11 mouse cellular contexts compared by ENCODE assay signal in the genomic region with DNA sequence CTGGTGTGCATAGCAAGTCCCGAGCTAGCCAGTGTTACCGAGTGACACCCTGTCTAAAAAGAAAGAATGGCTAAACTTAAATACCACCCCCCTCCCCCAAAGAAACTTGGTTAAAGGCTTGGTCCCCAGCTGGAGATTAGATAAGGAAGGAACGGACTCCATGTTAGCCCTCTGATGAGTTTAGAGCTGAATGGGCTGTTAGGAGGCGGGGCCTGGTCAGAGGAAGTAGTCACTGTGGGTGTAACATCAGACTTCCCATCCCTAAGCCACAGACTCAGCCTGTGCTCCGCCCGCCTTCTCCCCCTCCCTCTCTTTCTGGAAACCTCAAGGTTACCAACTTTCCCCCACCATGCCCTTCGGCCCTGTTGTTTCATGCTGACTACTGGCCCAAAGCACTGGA. TPM values are rescaled to one million over a fixed set of nuclear protein-coding genes. Genes with fewer than 3 reads are reported as not detected.
DNase-seq lines count a peak whose midpoint lies in the region; TF ChIP-seq lines count a peak whose summit lies in the region.
"Had no signal": no experiment of that assay in that cellular context is flagged by ENCODE, and none has a peak within 500 bp of the region (broad histone marks: within the 10 kb centered on the region; RNA-seq: fewer than 3 reads in every experiment).

No protein-coding gene starts in this region.

- H3K4me3 ChIP-seq in ES-E14 (ENCODE audit: insufficient read depth in 1 of 2, low read depth in 1 of 2, low read length in 2 of 2, poor library complexity in 1 of 2, severe bottlenecking in 1 of 2), result peak overlapping the region in 1 of 2 experiments; percentile 50; a peak in 2 of 4 replicates
- no peak overlapping the region for H3K4me3 ChIP-seq in thymus, adult 2 months (ENCODE audit: control insufficient read depth, insufficient read depth, low read length)
- H3K4me3 ChIP-seq: kidney, embryonic 15.5 days had no signal

- peak overlapping the region; percentile 39; the same call in 1 of the 2 replicates for H3K9ac ChIP-seq in ES-E14 (ENCODE audit: insufficient read depth, low read depth, low read length, poor library complexity, severe bottlenecking)
- H3K9ac ChIP-seq: kidney, embryonic 15.5 days; lung, embryonic 14.5 days had no signal

- in situ Hi-C loops in ES-E14 (cut with MboI; ENCODE audit: low sequenced_read_pairs in 2 of 2, unreplicated experiment in 2 of 2), result no loop called here

- TF ChIP-seq CTCF in thymus, adult 2 months (IDR thresholded peaks at IDR 0.05; ENCODE audit: borderline replicate concordance, control insufficient read depth, extremely low read depth, insufficient read depth, low read length, poor library complexity), result no peak

- 37% methylated on average over 7 of the region's 7 CpGs for WGBS in thymus, adult 2 months

- H3K27me3 ChIP-seq in thymus, adult 2 months (ENCODE audit: control insufficient read depth, insufficient read depth, low read length), result no peaks in the 10 kb centered on the region
- H3K27me3 ChIP-seq: kidney, embryonic 15.5 days had no signal

- peak; percentile 28 for DNase-seq in CD4-positive, CD25-positive, alpha-beta regulatory T cell, adult 2 months (ENCODE audit: low read depth, low spot score)
- DNase-seq in ES-E14 (ENCODE audit: low read depth, low spot score), result no peak
- peak; percentile 36 for DNase-seq in induced T-regulatory cell, adult 2 months (ENCODE audit: low read depth)
- DNase-seq in monocyte, adult 2 months (ENCODE audit: low read depth in 1 of 2, low spot score in 2 of 2), result peak; percentile 25 to 33
- no peak for DNase-seq in right cerebral cortex, postnatal 36 days (ENCODE audit: low spot score in 2 of 2)
- no peak for DNase-seq in thymus, adult 2 months
- DNase-seq in right cerebral cortex, adult 2 months (ENCODE audit: low spot score in 2 of 2), result no peak
- DNase-seq: gastrocnemius, postnatal 36 days; heart, postnatal 36 days; lung, embryonic 14.5 days had no signal

- H3K4me1 ChIP-seq in ES-E14 (ENCODE audit: control insufficient read depth in 2 of 2, insufficient read depth in 2 of 2, low read length in 2 of 2, poor library complexity in 1 of 2), result peaks cover 0 to 5% of the 10 kb centered on the region in 2 experiments; a peak in 1 of 4 replicates
- peaks cover 3% of the 10 kb centered on the region for H3K4me1 ChIP-seq in thymus, adult 2 months (replicated peaks; ENCODE audit: control insufficient read depth, insufficient read depth, low read length)
- H3K4me1 ChIP-seq: kidney, embryonic 15.5 days had no signal

- no peaks in the 10 kb centered on the region for H3K36me3 ChIP-seq in ES-E14 (ENCODE audit: control insufficient read depth, insufficient read depth, low read length, poor library complexity, severe bottlenecking)
- H3K36me3 ChIP-seq in thymus, adult 2 months (ENCODE audit: control insufficient read depth, insufficient read depth, low read length), result no peaks in the 10 kb centered on the region

- H3K9me3 ChIP-seq in ES-E14 (ENCODE audit: control insufficient read depth, insufficient read depth, low read depth, low read length), result no peaks in the 10 kb centered on the region
- H3K9me3 ChIP-seq: kidney, embryonic 15.5 days had no signal

- H3K27ac ChIP-seq in ES-E14 (ENCODE audit: insufficient read depth, low read depth, low read length, poor library complexity, severe bottlenecking), result no peak overlapping the region
- no peak overlapping the region for H3K27ac ChIP-seq in thymus, adult 2 months (ENCODE audit: control insufficient read depth, insufficient read depth, low read length)
- H3K27ac ChIP-seq: kidney, embryonic 15.5 days had no signal

- TF ChIP-seq POLR2A in thymus, adult 2 months (IDR thresholded peaks at IDR 0.05; ENCODE audit: control insufficient read depth, extremely low read depth, insufficient read depth, low read length, poor library complexity), result no peak

TF ChIP-seq in ES-E14, 5 proteins besides CTCF, POLR2A, EP300 and RAD21:
- no peak for TF ChIP-seq ZNF384 (IDR thresholded peaks at IDR 0.05; ENCODE audit: low read depth, low read length)

RNA-seq across cellular contexts. Expression of gene Clip2, which starts 30.4 kb away (rescaled TPM):
- total RNA-seq in ES-E14 (2012; rRNA removed), result 7.9 and 10.5 TPM in 2 replicates
- 23.4 and 26.0 TPM in 2 replicates for polyA plus RNA-seq in thymus, adult 2 months (2012; rRNA removed)

RNA-seq across cellular contexts. Expression of gene Syna, which starts 38.2 kb away (rescaled TPM):
- 0.16 and 0.18 TPM in 2 replicates for total RNA-seq in ES-E14 (2012; rRNA removed)
- polyA plus RNA-seq in thymus, adult 2 months (2012; rRNA removed), result 0.09 and 0.15 TPM in 2 replicates
- total RNA-seq: gastrocnemius, postnatal 36 days; heart, postnatal 36 days had no signal
- polyA plus RNA-seq: lung, embryonic 14.5 days had no signal

RNA-seq across cellular contexts. Expression of gene Rfc2, which starts 59.4 kb away (rescaled TPM):
- total RNA-seq in ES-E14 (2012; rRNA removed), result 165 and 168 TPM in 2 replicates
- polyA plus RNA-seq in thymus, adult 2 months (2012; rRNA removed), result 133 and 145 TPM in 2 replicates

Comparison
In these comparisons a context has a peak if more than half of its experiments do, and no peak if none do; other contexts are left out.
1. DNase-seq: peak in CD4-positive, CD25-positive, alpha-beta regulatory T cell, adult 2 months (single experiment), induced T-regulatory cell, adult 2 months (single experiment) and monocyte, adult 2 months (2 of 2); none in ES-E14 (single experiment), right cerebral cortex, postnatal 36 days (0 of 2), thymus, adult 2 months (single experiment) and right cerebral cortex, adult 2 months (0 of 2).